Mouse (Mus musculus) limb, embryonic 11.5 days (tissue): Measurements from ENCODE around the gene Nmral1. TPM values are rescaled to one million over a fixed set of nuclear protein-coding genes. Genes with fewer than 3 reads are reported as not detected.

Source experiments
- ATAC-seq: fragments of 200-750 bp; cut with Nextera tagmentation; 2 replicates; pipeline ENCODE4 v1.8.0; 2017; ENCODE audit warnings: low read depth; ENCODE audit not compliant: insufficient number of reproducible peaks, low FRiP score, low TSS enrichment
- DNase-seq: peaks from one replicate; pipeline ENCODE4 v3.0.0-alpha.2; 2015; ENCODE audit warnings: low spot score
- H3K27ac ChIP-seq: fragments of 300-500 bp; sonication (generic); replicated peaks from 2 replicates; pipeline ENCODE4 v1.5.1; 2014; ENCODE audit warnings: low read depth, mild to moderate bottlenecking, low read length
- H3K27me3 ChIP-seq: fragments of 300-500 bp; sonication (generic); 2 replicates; pipeline ENCODE4 v1.6.1; 2014; ENCODE audit warnings: mild to moderate bottlenecking, low read length, mixed read lengths; ENCODE audit not compliant: control insufficient read depth, insufficient read depth
- H3K36me3 ChIP-seq: fragments of 300-500 bp; sonication (generic); 2 replicates; pipeline ENCODE4 v1.6.1; 2014; ENCODE audit warnings: mild to moderate bottlenecking, low read length, moderate library complexity, mixed read lengths; ENCODE audit not compliant: control insufficient read depth, insufficient read depth
- H3K4me1 ChIP-seq: fragments of 300-500 bp; sonication (generic); 2 replicates; pipeline ENCODE4 v1.6.1; 2014; ENCODE audit warnings: low read length, mixed read lengths; ENCODE audit not compliant: control insufficient read depth, insufficient read depth
- H3K4me2 ChIP-seq: fragments of 300-500 bp; sonication (generic); 2 replicates; pipeline ENCODE4 v1.6.1; 2014; ENCODE audit warnings: low read depth, mild to moderate bottlenecking, moderate library complexity; ENCODE audit not compliant: severe bottlenecking
- H3K4me3 ChIP-seq: fragments of 300-500 bp; sonication (generic); 2 replicates; pipeline ENCODE4 v1.5.1; 2014; ENCODE audit warnings: low read depth, low read length
- H3K9ac ChIP-seq: fragments of 300-500 bp; sonication (generic); 2 replicates; pipeline ENCODE4 v1.6.1; 2014; ENCODE audit warnings: mild to moderate bottlenecking, low read length
- H3K9me3 ChIP-seq: fragments of 300-500 bp; sonication (generic); 2 replicates; pipeline ENCODE4 v1.6.1; 2016; ENCODE audit warnings: low read length; ENCODE audit not compliant: control insufficient read depth
- whole genome bisulfite sequencing: fragments of 180-500 bp; shearing (Covaris S2); extraction: QIAGEN DNeasy Blood & Tissue Kit; methylation state at CpG from one replicate; pipeline ENCODE4 v1.1.7; 2014; 5-methylcytosine and 5-hydroxymethylcytosine counted together
- polyA plus RNA-seq: library from polyadenylated mRNA; unstranded; fragments of >200 nt; fragmentation: Nextera tagmentation; extraction: Ambion mirVana; gene quantifications from 2 replicates; pipeline ENCODE4 v1.2.1, GENCODE M21; 2014

The Nmral1 gene
- polyA plus RNA-seq, 1 experiment from 2014 or later, result 249 TPM

DNA sequence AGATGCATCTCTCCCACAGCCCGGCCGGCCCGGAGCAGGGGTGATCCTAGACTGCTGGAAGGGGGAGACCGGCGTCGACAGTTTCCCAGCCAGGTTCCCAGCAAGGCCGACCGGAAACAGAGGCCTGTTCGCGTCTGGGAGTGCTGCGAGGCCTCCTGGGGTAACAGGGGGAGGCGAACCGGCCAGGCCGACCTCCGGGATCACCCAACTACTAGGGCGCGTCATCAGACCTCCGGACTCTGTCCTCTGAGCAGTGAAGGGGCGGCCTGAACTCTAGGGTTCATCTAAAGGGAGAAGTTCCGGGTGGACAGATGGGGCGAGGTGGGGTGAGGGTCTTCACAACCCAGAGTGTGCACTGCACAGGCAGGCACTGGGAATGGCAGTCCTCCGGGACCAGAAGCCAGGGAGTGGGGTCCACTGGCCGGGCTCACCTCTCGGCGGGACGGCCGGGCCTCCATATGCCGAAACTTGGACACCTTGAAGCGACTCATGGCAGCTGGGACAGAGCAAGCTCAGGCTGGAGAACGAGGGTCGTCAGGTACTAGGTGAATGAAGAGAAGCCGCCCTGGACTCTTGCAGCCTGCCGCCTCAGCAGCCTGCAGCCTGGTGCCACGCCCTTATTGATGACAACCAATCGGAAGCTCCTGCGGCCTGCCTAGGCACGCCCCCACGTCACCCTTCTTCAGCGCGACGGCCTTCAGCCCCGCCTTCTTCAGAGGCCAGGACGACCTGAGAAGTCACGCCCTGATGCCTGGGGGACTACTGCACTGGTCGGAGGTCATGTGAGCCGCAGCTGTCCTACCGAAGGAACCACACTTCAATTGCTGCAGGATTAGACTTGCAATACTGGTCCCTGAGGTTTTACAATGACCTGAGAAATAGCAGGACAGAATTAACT lies 39.8 kb downstream of the Nmral1 start, which contains the start of gene Coro7:
Coro7 (minus strand) TSS at position 657 of the 898 bp plus-strand sequence.
- H3K36me3 ChIP-seq, result peaks cover 4% of the 10 kb centered on the region; the same call in 1 of the 2 replicates
- H3K9ac ChIP-seq, result peak within 1 kb of the TSS; percentile 68
- H3K27me3 ChIP-seq, result no peaks in the 10 kb centered on the region
- no peak within 1 kb of the TSS for H3K27ac ChIP-seq
- peak; percentile 92 for DNase-seq
- peak within 1 kb of the TSS; percentile 44 for H3K4me3 ChIP-seq
- ATAC-seq, result peak; percentile 90
- H3K9me3 ChIP-seq, result no peaks in the 10 kb centered on the region
- under 1% methylated on average over 46 of the region's 47 CpGs for WGBS
- H3K4me1 ChIP-seq, result peaks cover 7% of the 10 kb centered on the region
- peak within 1 kb of the TSS; percentile 81 for H3K4me2 ChIP-seq

GRCm38 (mm10) chr16:4678080-4678479 lies 41.1 kb downstream of the Nmral1 start:
- Histone ChIP-seq H3K4me1 (peaks cover 7% of the 10 kb centered on the region), H3K9ac (peak overlapping the region; percentile 12; the same call in 1 of the 2 replicates), H3K27ac (no peak overlapping the region), H3K9me3 (no peaks in the 10 kb centered on the region), H3K27me3 (no peaks in the 10 kb centered on the region), H3K36me3 (0 out of 2 replicates have a peak, but pooled peaks cover 4% of the 10 kb centered on the region), H3K4me2 (no peak overlapping the region), H3K4me3 (no peak overlapping the region)
- 84% methylated on average over 5 of the region's 5 CpGs for WGBS
- no peak for DNase-seq
- no peak for ATAC-seq

GRCm38 (mm10) chr16:4676836-4677235 lies 42.3 kb downstream of the Nmral1 start:
- ATAC-seq (no peak), DNase-seq (no peak)
- 91% methylated on average over 5 of the region's 5 CpGs for WGBS

GRCm38 (mm10) chr16:4674091-4674490 lies 45.1 kb downstream of the Nmral1 start:
- Histone ChIP-seq H3K27ac (no peak overlapping the region), H3K9me3 (no peaks in the 10 kb centered on the region), H3K36me3 (0 out of 2 replicates have a peak, but pooled peaks cover 8% of the 10 kb centered on the region), H3K4me1 (peaks cover 7% of the 10 kb centered on the region), H3K9ac (no peak overlapping the region), H3K4me2 (no peak overlapping the region), H3K27me3 (no peaks in the 10 kb centered on the region), H3K4me3 (no peak overlapping the region)
- no peak for ATAC-seq
- WGBS, result 93% methylated on average over 4 of the region's 4 CpGs
- no peak for DNase-seq

More at GRCm38 (mm10) chr16:4676836-4677235, 42.3 kb downstream of the Nmral1 start:
- Histone ChIP-seq H3K9me3 (no peaks in the 10 kb centered on the region), H3K27ac (no peak overlapping the region), H3K27me3 (no peaks in the 10 kb centered on the region), H3K4me1 (peaks cover 7% of the 10 kb centered on the region), H3K4me3 (no peak overlapping the region), H3K4me2 (no peak overlapping the region), H3K9ac (no peak overlapping the region), H3K36me3 (0 out of 2 replicates have a peak, but pooled peaks cover 4% of the 10 kb centered on the region)

DNA sequence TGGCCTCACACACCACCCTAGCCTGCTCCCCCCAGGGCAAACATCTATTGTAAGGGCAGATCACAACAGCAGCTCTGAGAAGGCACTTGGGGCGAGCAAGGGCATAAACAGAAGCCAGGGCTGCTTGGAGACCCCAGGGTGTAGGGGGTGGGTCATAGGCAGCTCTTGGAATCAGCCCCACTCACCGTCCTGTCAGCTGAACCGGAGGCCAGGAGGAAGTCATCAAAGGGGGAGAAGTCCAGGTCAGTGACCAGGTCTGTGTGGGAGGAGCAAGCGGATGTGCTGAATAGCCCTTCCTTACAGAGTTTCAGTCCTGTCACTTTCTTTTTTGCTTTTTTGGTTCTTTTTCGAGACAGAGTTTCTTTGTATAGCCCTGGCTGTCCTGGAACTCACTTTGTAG lies 48.8 kb downstream of the Nmral1 start:
- H3K4me2 ChIP-seq, result no peak overlapping the region
- 72% methylated on average over 5 of the region's 5 CpGs for WGBS
- no peaks in the 10 kb centered on the region for H3K9me3 ChIP-seq
- ATAC-seq, result no peak
- H3K4me3 ChIP-seq, result no peak overlapping the region
- peaks cover 10% of the 10 kb centered on the region for H3K36me3 ChIP-seq
- H3K9ac ChIP-seq, result no peak overlapping the region
- H3K27me3 ChIP-seq, result no peaks in the 10 kb centered on the region
- peaks cover 4% of the 10 kb centered on the region; the same call in 1 of the 2 replicates for H3K4me1 ChIP-seq
- H3K27ac ChIP-seq, result no peak overlapping the region
- DNase-seq, result no peak

DNA sequence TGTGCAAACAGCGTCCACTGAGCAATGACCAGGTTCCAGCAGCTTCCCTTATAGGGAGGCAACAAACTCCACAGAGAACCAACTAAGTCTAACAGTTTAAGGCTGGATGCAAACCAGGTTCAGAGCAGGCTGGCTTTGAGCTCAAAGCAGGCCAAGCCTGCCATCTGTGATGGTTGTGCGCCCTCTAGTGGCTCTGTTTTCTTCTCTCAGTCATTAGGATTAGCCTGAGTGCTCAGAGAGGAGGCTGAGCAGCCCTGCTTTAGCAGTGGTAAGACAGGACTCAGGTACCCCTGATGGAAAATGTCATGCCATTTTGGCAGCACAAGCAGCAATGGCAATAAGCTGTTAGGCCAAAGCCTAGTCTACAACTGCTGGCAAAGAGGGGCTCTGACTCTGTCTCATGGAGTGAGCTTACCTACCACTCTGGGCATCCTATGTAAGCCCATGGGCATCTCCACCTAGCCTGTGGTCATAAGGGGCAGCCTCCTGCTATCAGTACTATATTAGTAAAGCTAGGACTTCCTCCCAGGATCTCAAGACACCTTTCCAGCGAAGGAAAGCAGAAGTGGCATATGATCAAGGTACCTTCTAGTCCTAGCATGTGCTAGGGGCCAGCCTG lies 51.9 kb downstream of the Nmral1 start:
- peak; percentile 51; the same call in 1 of the 2 replicates for ATAC-seq
- H3K36me3 ChIP-seq, result peaks cover 9% of the 10 kb centered on the region
- H3K9ac ChIP-seq, result 0 out of 2 replicates have a peak overlapping the region, but pooled peaks have one; percentile 12
- no peak overlapping the region for H3K4me2 ChIP-seq
- no peaks in the 10 kb centered on the region for H3K27me3 ChIP-seq
- no peaks in the 10 kb centered on the region for H3K9me3 ChIP-seq
- no peak overlapping the region for H3K4me3 ChIP-seq
- WGBS, result 21% methylated on average over 3 of the region's 3 CpGs
- H3K4me1 ChIP-seq, result peaks cover 4% of the 10 kb centered on the region; the same call in 1 of the 2 replicates
- peak; percentile 95 for DNase-seq
- no peak overlapping the region for H3K27ac ChIP-seq

DNA sequence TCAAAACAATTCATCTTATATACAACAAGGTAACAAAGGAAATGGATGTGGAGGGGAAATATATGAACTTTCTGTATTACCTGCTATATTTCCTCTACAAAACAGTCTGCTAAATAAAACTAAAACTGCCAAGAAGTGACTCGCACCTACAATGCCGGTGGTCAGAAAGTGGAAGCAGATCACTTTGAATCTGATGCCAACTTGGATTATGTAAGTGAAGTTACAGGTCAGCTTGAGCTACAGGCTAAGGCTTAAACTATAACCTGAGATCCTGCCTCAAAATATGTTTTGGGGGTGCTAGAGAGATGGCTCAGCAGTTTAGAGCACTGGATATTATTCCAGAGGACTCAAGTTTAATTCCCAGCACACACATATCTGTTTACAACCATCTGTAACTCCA lies 53.4 kb downstream of the Nmral1 start:
- no peak overlapping the region for H3K9ac ChIP-seq
- no peaks in the 10 kb centered on the region for H3K27me3 ChIP-seq
- WGBS, result 97% methylated on average over 2 of the region's 2 CpGs
- H3K9me3 ChIP-seq, result no peaks in the 10 kb centered on the region
- no peak overlapping the region for H3K4me2 ChIP-seq
- no peak overlapping the region for H3K27ac ChIP-seq
- H3K36me3 ChIP-seq, result peaks cover 10% of the 10 kb centered on the region
- H3K4me1 ChIP-seq, result peaks cover 11% of the 10 kb centered on the region; the same call in 1 of the 2 replicates
- ATAC-seq (no peak), DNase-seq (no peak)
- no peak overlapping the region for H3K4me3 ChIP-seq

DNA sequence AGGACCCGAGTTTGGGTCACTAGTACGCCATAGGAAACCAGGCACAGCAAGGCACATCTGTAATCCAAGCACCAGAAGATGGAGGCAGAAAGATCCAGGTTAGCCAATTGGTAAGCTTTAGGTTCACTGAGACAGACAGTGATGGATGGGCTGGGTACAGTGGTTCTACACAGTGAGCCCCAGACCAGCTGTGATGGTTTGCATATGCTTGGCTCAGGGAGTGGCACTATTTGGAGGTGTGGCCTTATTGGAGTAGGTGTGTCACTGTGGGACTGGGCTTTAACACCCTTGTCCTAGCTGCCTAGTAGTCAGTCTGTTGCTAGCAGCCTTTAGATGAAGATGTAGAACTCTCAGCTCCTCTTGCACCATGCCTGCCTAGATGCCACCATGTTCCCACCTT lies 55.4 kb downstream of the Nmral1 start:
- WGBS, result 85% methylated on average over 2 of the region's 2 CpGs
- Histone ChIP-seq H3K4me2 (no peak overlapping the region), H3K9ac (no peak overlapping the region), H3K4me1 (peaks cover 20% of the 10 kb centered on the region; the same call in 1 of the 2 replicates), H3K27ac (no peak overlapping the region), H3K9me3 (no peaks in the 10 kb centered on the region), H3K27me3 (no peaks in the 10 kb centered on the region), H3K4me3 (no peak overlapping the region), H3K36me3 (peaks cover 7% of the 10 kb centered on the region)
- DNase-seq (no peak), ATAC-seq (no peak)
